Mouse (Mus musculus) forebrain, embryonic 11.5 days (tissue): ENCODE measurements around the gene Rasd1. TPM values are rescaled to one million over a fixed set of nuclear protein-coding genes. Genes with fewer than 3 reads are reported as not detected.

ENCODE experiments used
- ATAC-seq: fragments of 200-750 bp; cut with Nextera tagmentation; replicated peaks from 2 replicates; pipeline ENCODE4 v1.8.0; 2017; ENCODE audit warnings: moderate TSS enrichment; ENCODE audit not compliant: low FRiP score
- DNase-seq: peaks from one replicate; pipeline ENCODE4 v3.0.0-alpha.2; 2017; ENCODE audit warnings: low spot score
- H3K27ac ChIP-seq: fragments of 300-500 bp; sonication (generic); 2 replicates; pipeline ENCODE4 v1.5.1; 2014; ENCODE audit warnings: low read depth, low read length
- H3K27me3 ChIP-seq: fragments of 300-500 bp; sonication (generic); 2 replicates; pipeline ENCODE4 v1.6.1; 2014; ENCODE audit warnings: mild to moderate bottlenecking, low read length, mixed read lengths; ENCODE audit not compliant: control insufficient read depth, insufficient read depth
- H3K36me3 ChIP-seq: fragments of 300-500 bp; sonication (generic); 2 replicates; pipeline ENCODE4 v1.6.1; 2014; ENCODE audit warnings: mild to moderate bottlenecking, low read length, moderate library complexity, mixed read lengths; ENCODE audit not compliant: control insufficient read depth, insufficient read depth
- H3K4me1 ChIP-seq: fragments of 300-500 bp; sonication (generic); replicated peaks from 2 replicates; pipeline ENCODE4 v1.6.1; 2014; ENCODE audit warnings: low read length, mixed read lengths; ENCODE audit not compliant: control insufficient read depth, insufficient read depth
- H3K4me2 ChIP-seq: fragments of 300-500 bp; sonication (generic); 2 replicates; pipeline ENCODE4 v1.6.1; 2014; ENCODE audit warnings: low read depth, mild to moderate bottlenecking, low read length, moderate library complexity, mixed read lengths; ENCODE audit not compliant: severe bottlenecking
- H3K4me3 ChIP-seq: fragments of 300-500 bp; sonication (generic); 2 replicates; pipeline ENCODE4 v1.5.1; 2014; ENCODE audit warnings: low read depth, low read length
- H3K9ac ChIP-seq: fragments of 300-500 bp; sonication (generic); 2 replicates; pipeline ENCODE4 v1.6.1; 2014; ENCODE audit warnings: low read length
- H3K9me3 ChIP-seq: fragments of 300-500 bp; sonication (generic); 2 replicates; pipeline ENCODE4 v1.6.1; 2016; ENCODE audit warnings: low read length, mixed read lengths; ENCODE audit not compliant: control insufficient read depth
- WGBS: fragments of 180-500 bp; shearing (Covaris S2); extraction: QIAGEN DNeasy Blood & Tissue Kit; methylation state at CpG from one replicate; pipeline ENCODE4 v1.1.7; 2014; 5-methylcytosine and 5-hydroxymethylcytosine counted together
- polyA plus RNA-seq: library from polyadenylated mRNA; unstranded; fragments of >200 nt; fragmentation: Nextera tagmentation; extraction: Ambion mirVana; gene quantifications from 2 replicates; pipeline ENCODE4 v1.2.1, GENCODE M21; 2014

The Rasd1 gene
- polyA plus RNA-seq, 1 experiment from 2014 or later = 1.5 TPM

DNA sequence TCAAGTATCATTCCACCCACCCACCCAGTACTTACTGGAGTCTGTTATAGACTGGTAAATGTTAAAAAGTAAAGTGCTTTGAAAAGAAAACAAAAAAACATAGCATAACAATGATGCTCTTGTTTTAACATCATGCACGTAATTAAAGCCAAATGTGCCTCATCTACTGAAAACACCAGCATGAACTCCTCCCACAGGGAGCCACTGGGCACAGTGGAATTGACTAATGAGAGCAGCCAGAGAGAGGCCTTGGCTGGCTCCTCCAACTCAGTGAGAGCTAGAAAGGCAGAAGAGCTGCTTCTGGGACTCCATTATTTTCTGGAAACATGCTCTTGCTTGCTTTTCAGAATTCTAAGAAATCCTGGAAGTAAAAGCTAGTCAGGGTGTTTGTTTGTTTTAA, 24.7 kb upstream of the Rasd1 start:
- no peak for DNase-seq
- no peak overlapping the region for H3K9ac ChIP-seq
- no peaks in the 10 kb centered on the region for H3K27me3 ChIP-seq
- no peaks in the 10 kb centered on the region for H3K36me3 ChIP-seq
- 70% methylated on average over 1 of the region's 1 CpGs for WGBS
- H3K4me2 ChIP-seq = no peak overlapping the region
- no peak overlapping the region for H3K4me3 ChIP-seq
- H3K9me3 ChIP-seq = no peaks in the 10 kb centered on the region
- no peaks in the 10 kb centered on the region for H3K4me1 ChIP-seq
- no peak overlapping the region for H3K27ac ChIP-seq
- ATAC-seq = no peak

GRCm38 (mm10) chr11:59977831-59978230, 13.1 kb upstream of the Rasd1 start:
- no peaks in the 10 kb centered on the region for H3K27me3 ChIP-seq
- H3K9ac ChIP-seq = no peak overlapping the region
- no peak overlapping the region for H3K4me2 ChIP-seq
- 84% methylated on average over 5 of the region's 5 CpGs for WGBS
- H3K4me3 ChIP-seq = no peak overlapping the region
- ATAC-seq (no peak), DNase-seq (no peak)
- H3K27ac ChIP-seq = no peak overlapping the region
- H3K9me3 ChIP-seq = no peaks in the 10 kb centered on the region
- H3K36me3 ChIP-seq = no peaks in the 10 kb centered on the region
- H3K4me1 ChIP-seq = no peaks in the 10 kb centered on the region; the same call in 1 of the 2 replicates

- Histone ChIP-seq H3K4me3 (no peak overlapping the region), H3K9me3 (no peaks in the 10 kb centered on the region), H3K36me3 (no peaks in the 10 kb centered on the region), H3K27me3 (no peaks in the 10 kb centered on the region), H3K9ac (no peak overlapping the region), H3K4me2 (no peak overlapping the region), H3K27ac (no peak overlapping the region), H3K4me1 (no peaks in the 10 kb centered on the region; the same call in 1 of the 2 replicates)
- DNase-seq = no peak
- 20% methylated on average over 10 of the region's 10 CpGs for WGBS
- ATAC-seq = no peak
Observed at GRCm38 (mm10) chr11:59975241-59975640, 10.5 kb upstream of the Rasd1 start.

- ATAC-seq (no peak), DNase-seq (no peak)
- H3K4me1 ChIP-seq = no peaks in the 10 kb centered on the region; the same call in 1 of the 2 replicates
- no peak overlapping the region for H3K9ac ChIP-seq
- H3K4me2 ChIP-seq = no peak overlapping the region
- WGBS = 77% methylated on average over 5 of the region's 5 CpGs
- no peaks in the 10 kb centered on the region for H3K36me3 ChIP-seq
- no peaks in the 10 kb centered on the region for H3K27me3 ChIP-seq
- no peaks in the 10 kb centered on the region for H3K9me3 ChIP-seq
- no peak overlapping the region for H3K27ac ChIP-seq
- H3K4me3 ChIP-seq = no peak overlapping the region
Observed at GRCm38 (mm10) chr11:59973389-59973788, 8.6 kb upstream of the Rasd1 start.

DNA sequence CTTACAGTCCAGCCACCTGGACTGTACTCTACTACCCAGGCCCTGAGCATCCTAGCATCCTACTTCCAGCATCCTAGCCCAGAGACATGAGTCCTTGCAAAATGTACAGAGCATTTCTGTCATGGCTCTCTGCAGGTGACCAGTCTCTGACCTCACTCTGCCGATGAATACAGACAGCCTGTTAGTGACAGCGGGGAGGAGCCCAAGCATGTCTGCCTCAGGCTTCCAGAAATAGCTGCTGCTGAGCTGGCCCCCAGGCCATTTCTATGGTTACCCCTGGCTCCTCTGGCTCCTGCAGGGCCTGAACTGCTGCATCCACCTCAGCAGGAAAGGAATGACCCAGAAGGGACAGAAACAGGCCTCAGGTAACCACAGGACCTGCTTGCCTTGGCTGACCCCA, 6.9 kb upstream of the Rasd1 start:
- Histone ChIP-seq H3K9ac (no peak overlapping the region), H3K4me1 (no peaks in the 10 kb centered on the region; the same call in 1 of the 2 replicates), H3K27ac (no peak overlapping the region), H3K27me3 (no peaks in the 10 kb centered on the region), H3K4me3 (no peak overlapping the region), H3K9me3 (no peaks in the 10 kb centered on the region), H3K36me3 (no peaks in the 10 kb centered on the region), H3K4me2 (no peak overlapping the region)
- DNase-seq = no peak
- WGBS = 65% methylated on average over 2 of the region's 2 CpGs
- ATAC-seq = no peak

DNA sequence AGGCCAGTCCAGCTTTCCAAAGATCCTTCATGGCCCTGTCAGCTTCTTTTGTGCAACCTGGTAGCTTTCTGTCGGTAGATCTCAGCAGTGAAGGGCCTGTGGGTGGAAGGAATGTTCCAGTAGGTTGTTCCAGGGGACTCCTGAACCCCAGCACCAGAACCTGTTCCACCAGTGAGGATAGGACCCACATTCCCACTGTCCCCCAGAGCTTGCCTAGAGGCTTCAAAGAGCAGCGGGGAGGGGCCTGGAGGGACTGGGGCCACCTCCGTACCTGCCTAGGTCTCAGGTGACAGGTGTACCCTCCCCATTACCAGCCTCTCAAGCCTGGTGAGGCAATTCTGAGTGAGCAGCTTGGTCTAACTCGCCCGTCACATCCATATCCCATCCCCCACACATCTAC, 6.0 kb upstream of the Rasd1 start:
- WGBS = 87% methylated on average over 5 of the region's 5 CpGs
- Histone ChIP-seq H3K27me3 (no peaks in the 10 kb centered on the region), H3K4me1 (no peaks in the 10 kb centered on the region; the same call in 1 of the 2 replicates)

GRCm38 (mm10) chr11:59967765-59968164, 3.0 kb upstream of the Rasd1 start:
- no peak overlapping the region for H3K4me3 ChIP-seq
- H3K27ac ChIP-seq = no peak overlapping the region
- H3K9ac ChIP-seq = no peak overlapping the region
- no peak overlapping the region for H3K4me2 ChIP-seq
- WGBS = 95% methylated on average over 1 of the region's 1 CpGs
- no peaks in the 10 kb centered on the region for H3K36me3 ChIP-seq
- no peak for DNase-seq
- no peak for ATAC-seq
- peaks cover 15% of the 10 kb centered on the region for H3K4me1 ChIP-seq
- no peaks in the 10 kb centered on the region for H3K9me3 ChIP-seq
- H3K27me3 ChIP-seq = peaks cover 15% of the 10 kb centered on the region

More for the DNA sequence above, 6.0 kb upstream of the Rasd1 start:
- Histone ChIP-seq H3K9me3 (no peaks in the 10 kb centered on the region), H3K4me2 (no peak overlapping the region), H3K9ac (no peak overlapping the region), H3K27ac (no peak overlapping the region), H3K4me3 (no peak overlapping the region), H3K36me3 (no peaks in the 10 kb centered on the region)
- ATAC-seq (no peak), DNase-seq (no peak)

- no peaks in the 10 kb centered on the region for H3K36me3 ChIP-seq
- peaks cover 17% of the 10 kb centered on the region for H3K27me3 ChIP-seq
- no peak overlapping the region for H3K4me3 ChIP-seq
- WGBS = 86% methylated on average over 4 of the region's 4 CpGs
- H3K27ac ChIP-seq = no peak overlapping the region
- no peak overlapping the region for H3K4me2 ChIP-seq
- H3K4me1 ChIP-seq = peaks cover 15% of the 10 kb centered on the region
- ATAC-seq = no peak
- no peaks in the 10 kb centered on the region for H3K9me3 ChIP-seq
- H3K9ac ChIP-seq = no peak overlapping the region
- DNase-seq = no peak
Observed at GRCm38 (mm10) chr11:59966102-59966483, 1.3 kb upstream of the Rasd1 start.

DNA sequence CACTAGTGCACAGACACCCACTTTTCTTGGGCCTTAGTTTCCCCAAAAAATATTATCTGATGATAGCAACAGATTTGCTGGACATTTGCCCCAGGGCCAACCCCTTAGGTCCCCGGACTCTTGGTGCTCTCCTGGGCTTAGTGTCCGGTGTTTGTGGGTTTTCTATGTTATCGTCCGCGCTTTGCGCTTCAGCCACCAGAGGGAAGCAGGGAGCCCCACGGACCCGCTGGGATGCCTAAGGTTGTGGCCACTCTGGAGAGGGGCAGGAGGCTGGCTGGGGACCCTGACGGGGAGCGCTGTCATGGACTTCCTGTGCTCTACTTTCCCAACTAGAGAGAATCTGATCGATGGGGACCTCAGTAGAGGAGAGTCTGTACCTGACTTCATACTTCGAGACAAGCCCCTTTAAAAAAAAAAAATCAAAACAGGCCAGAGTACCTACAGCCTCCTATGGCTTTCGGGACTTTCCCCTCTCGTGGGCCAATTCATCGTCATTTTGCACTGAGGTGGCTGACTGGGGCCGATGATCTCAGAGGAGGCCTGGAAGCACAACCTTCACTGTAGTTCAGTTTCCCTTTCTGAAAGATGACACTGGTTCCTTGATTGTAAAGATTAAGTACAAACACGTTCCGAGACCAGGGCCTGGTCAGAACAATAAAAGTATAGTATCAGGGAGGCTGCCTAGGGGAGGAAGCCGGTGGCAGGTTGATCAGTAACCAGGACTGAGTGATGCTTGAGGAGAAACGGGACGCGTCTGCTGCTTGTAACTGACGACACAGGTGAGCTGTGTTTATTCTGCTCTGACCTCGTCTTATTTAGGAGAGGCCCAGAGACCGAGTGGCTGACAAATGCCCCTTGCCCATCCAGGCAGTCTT, 720 bp upstream of the Rasd1 start:
- H3K36me3 ChIP-seq = no peaks in the 10 kb centered on the region
- H3K9ac ChIP-seq = peak overlapping the region; percentile 47
- peak; percentile 88 for DNase-seq
- H3K4me3 ChIP-seq = peak overlapping the region; percentile 39
- ATAC-seq = peak; percentile 87
- 34% methylated on average over 25 of the region's 25 CpGs for WGBS
- no peak overlapping the region for H3K27ac ChIP-seq
- peak overlapping the region; percentile 80 for H3K4me2 ChIP-seq
- peaks cover 17% of the 10 kb centered on the region for H3K27me3 ChIP-seq
- H3K9me3 ChIP-seq = no peaks in the 10 kb centered on the region
- H3K4me1 ChIP-seq = peaks cover 15% of the 10 kb centered on the region
